Mouse (Mus musculus): ENCODE data around the gene Srp54a.
"Not testable (repeated sequence)": the region's sequence is repeated elsewhere in the genome, so short reads cannot be mapped to it uniquely, and the experiment has no call there.

Gene Srp54a

DNA sequence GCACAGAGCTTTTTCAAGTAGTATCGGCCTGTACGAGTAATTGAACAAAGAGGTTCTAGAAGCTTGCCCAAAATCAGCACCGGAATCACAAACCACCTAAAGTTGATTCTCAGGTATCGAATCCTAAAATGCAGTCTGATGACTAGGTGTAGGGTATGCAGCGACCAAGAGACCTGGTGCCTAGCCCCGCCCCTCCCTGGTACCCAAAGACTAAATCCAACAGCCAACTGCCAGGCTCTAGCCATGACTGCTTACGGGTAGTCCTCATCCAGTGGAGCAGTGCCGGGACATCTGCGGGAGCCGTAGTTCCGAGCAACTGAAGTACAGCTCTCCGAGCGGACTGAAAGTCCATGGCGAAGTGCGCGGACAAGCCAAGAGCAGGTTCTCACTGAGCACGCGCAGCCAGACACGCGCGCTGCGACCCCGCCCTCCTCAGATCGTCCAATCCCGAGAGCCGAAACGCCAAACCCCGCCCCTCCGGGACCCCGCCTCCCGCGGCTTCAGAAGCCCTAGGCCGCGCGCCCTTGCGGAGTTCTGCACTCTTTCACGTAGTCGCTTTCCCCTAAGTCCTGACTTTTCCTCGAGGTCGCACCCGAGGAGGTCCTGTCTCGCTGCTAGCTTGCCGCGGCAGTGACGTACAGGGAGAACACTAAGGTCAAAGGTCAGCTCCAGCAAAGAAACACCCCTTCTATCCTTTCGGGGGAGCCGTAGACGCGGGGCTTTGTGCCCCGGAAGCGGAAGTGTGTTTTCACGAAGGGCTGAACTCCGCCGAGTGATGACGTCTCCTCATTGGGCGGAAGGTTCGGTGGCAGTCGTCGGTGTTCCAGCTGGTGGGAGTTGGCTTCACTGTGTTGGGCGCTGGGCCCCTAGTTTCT is at the start of gene Srp54a, which contains the start of gene 2700097O09Rik:
Gene Srp54a (plus strand): TSS at position 537 of the 875 bp plus-strand sequence.
Gene 2700097O09Rik (minus strand): TSS at position 385 of the 875 bp plus-strand sequence.
- not testable (repeated sequence) for DNase-seq (ENCODE audit: extremely low read depth, low read depth, low spot score)

DNA sequence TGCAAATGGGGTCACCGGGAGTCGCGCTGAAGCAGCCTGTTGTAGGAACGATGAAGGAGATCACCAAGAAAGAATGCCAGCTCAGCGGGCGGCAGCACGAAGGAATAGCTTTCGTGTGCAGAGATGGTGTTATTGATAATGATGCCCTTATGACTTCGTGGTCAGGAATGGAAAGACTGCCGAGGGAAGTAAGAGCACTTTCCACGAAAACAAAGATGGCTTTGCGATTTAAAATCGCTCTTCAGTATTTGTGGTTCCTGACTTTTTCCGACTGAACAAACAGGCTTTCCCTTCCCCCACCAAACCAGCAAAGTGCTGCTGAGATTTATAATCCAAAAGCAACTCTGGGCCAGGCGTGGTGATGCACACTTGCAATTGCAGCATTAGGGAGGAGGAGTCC is 39.1 kb upstream of the Srp54a start:
- no peak for DNase-seq (ENCODE audit: extremely low read depth, low read depth, low spot score)

DNA sequence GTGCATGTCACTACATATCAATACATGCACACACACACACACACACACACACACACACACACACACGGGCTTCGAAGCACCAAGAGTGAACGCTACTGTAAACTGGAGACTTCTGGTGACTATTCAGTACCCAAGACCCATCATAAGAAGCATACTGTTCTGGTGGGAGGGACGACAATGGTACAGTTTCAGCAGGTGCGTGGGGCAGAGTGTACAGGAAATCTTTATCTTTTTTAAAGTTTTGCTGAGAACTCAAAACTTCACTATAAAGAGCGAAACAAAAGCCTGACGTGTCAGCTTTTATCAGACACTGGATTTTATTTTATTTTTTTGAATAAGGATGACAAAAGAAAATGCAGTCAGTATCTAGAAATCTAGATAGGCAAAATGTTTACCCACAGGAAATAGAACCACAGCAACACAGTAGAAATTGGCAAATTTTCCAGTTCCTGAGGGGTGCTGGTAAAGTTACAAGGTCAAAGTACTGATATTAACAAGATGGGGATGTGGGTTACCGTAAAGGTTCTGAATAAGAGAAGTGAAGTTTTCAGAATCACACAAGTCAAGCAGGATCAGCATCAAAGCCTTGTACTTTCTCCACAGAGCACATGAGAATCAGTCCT is 30.2 kb upstream of the Srp54a start:
- DNase-seq (ENCODE audit: extremely low read depth, low read depth, low spot score): no peak

DNA sequence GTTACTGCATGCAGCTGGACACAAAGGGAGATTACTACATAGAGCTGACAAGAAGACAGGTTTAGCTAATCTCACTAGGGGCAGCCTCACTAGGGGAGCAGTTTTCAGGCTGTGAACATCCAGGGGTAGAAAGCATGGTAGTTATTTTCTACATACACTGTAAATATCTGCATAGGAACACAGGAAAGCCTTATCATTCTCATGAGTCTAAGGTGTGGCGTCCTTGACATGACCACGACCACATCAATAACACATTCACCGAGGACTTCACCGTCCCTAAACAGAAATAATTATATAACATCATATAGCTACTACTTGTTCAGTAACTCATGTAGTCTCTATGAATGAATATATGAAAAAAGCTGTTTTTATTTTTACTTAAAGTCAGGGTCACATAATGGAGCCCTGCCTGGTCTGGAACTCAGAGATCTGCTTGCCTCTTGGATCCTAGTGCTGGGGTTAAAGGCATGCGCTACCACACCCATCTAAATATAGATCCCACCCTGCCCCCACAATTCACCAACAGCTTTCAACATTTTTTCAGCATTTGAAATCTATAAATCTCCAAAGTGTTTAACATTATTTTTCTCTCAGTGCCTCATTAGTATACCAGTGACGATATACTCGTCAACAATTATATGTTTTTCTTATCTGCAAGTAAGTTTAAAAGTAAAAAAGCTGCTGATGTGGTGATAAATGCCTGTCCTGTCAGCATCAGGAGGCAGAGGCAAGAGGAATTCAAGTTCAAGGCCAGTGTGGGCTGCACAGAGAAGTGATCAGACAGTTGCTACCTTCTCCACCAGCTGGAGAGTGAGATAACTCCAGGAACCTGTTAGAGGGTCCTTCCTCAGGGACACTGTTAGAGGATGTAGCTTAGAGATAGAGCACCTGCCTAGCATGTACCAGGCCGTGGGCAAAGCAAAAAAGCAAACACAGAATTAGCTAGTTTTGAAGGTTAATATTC is 28.6 kb upstream of the Srp54a start:
- no peak for DNase-seq (ENCODE audit: extremely low read depth, low read depth, low spot score)

DNA sequence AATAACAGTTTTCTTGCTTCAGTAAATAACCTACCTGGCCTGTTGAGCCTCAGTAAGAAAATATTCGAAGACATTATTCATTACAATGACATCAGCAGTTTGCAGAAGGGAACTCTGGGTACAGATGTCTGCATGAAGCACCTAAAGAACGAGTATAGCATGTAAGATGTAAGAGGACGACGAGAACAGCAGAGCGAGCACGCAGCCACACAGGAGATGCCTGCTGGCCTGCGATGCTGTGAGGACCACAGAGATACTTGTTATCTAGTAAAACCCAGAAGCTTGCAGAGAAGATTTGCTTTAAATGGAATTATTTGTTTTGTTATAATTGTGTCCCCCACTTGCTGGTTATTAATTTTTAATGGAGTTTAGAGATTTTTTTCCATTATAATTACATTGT is 26.8 kb upstream of the Srp54a start:
- no peak for DNase-seq (ENCODE audit: extremely low read depth, low read depth, low spot score)

DNA sequence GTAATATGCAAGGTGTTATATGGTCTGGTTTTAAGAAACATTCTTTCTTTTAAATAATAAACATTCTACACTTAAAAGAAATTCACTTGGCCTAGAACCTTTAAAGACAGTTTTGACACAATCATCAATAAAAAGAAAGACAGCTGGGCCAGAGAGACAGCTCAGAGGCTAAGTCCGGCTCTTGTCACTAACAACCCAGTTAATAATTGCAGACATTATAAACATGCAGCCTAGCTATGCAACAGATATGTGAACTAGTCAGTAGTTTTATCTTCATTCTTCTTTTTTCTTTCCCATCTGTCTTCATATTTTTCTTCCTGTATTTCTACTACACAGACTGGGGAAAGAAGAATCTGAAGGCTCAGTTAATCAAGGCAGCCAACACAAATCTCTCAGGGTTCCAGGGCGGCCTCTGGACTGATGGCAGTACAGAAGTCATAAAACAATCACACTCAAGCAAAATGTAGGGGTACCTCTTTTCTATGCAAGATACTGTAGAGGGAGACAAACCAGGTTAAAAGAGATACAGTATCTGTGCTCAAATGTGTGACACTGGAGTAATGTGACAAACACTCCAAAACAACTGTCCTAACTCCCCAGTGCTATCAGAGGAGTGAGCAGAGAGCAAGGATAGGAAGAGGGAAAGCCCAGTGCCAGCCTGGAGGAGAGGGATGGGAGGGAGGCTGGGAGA is 25.4 kb upstream of the Srp54a start:
- DNase-seq (ENCODE audit: extremely low read depth, low read depth, low spot score): no peak

DNA sequence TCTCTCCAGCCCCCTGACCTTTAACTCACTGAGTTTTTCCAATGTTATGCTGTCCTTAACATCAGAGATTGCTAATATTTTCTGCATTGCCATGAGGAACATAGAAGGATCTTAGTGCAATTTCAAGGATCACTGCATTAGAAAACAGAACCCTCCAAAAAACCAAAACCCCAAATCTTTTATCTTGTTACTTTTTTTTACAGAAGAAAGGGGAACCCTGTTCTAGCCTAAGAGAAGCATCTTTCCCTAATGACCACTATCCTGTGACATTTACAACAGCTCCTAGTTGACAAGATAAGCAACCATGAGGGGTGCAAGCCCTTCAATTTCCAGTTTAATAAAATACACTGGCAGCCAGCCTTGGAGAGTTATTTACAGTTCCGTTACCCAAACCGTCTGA is 23.4 kb upstream of the Srp54a start:
- no peak for DNase-seq (ENCODE audit: extremely low read depth, low read depth, low spot score)

DNA sequence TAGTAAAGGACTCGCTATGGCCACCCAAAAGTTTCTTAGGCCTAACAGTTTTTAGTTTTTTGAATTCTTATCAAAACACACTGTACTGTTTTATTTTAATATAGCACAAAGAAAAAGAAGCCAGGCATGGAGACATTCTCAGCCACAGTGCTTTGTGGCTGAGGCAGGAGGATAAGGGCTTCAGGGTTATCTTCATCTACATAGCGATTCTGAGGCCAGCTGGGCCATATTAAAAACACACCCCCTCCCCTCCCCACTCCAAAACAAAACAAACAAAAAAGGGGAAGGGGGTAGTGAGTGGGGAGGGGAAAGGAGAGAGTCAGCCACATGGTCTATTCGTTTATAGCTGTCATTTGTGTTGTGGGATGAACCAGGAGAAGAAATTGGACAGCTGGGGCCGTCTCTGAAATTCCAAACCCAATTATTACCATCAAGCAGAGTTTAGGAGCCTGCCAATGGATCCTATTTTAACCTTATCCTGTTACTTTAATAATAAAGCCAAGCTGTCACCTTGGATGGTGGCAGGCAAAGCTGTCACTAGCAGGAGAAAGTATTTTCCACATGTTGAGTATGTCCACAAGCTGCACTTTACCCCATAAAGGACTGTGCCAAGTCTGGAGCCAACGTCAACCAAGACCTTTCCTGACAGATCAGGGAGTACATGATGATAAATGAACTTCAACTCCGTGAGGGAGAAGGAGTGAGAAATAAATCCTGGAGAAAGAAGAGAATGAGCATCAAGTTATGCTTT is 21.0 kb upstream of the Srp54a start:
- DNase-seq (ENCODE audit: extremely low read depth, low read depth, low spot score): no peak

DNA sequence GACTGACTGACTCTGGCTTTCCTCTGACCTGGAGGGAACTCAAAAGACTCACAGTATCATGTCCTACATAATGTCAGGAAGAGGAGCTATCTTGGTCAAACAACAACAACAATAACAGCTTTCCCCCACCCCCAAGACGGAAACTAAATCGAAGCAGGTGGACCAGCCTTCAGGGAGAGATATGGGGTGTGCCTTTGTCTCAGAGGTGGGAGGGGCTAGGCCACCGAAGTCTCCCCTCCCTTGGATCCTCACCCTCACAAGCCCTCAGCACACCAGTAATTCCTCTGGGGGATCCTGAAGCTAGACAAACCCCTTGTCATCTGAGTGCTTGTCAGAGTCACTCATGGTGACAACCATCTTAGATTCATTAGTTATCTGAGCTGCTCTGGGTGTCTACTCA is 20.2 kb upstream of the Srp54a start:
- no peak for DNase-seq (ENCODE audit: extremely low read depth, low read depth, low spot score)

DNA sequence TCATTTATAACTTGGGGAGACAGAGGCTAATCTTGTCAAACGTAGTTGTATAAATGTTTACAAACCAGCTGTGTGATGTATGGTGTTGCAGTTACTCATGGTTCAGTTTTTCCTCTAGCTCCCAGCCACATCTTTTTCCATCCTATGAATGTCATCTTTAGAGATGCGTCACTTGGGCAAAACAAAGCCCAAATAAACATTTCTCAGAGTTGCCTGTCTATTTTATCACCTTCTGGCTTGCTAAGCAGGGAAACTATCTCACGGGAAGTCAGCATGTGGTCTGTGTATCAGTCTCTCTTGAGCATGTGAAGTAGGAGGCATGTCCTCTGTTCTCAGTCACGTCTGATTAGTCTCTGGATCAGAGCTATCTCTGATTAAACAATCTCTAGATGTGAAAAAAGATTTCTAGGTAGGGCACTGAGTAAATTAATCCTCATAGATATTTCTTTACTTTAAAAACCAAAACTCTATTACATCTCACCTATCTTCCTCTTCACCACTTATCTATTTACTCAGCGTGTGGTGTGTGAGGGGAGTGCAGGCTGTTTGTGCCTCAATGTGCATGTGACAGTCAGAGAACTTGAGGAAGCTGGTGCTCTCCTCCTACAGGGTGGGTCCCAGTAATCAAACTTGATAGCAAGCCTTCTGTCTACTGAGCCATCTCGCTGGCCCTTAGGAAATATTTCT is 19.7 kb upstream of the Srp54a start:
- DNase-seq (ENCODE audit: extremely low read depth, low read depth, low spot score): no peak

DNA sequence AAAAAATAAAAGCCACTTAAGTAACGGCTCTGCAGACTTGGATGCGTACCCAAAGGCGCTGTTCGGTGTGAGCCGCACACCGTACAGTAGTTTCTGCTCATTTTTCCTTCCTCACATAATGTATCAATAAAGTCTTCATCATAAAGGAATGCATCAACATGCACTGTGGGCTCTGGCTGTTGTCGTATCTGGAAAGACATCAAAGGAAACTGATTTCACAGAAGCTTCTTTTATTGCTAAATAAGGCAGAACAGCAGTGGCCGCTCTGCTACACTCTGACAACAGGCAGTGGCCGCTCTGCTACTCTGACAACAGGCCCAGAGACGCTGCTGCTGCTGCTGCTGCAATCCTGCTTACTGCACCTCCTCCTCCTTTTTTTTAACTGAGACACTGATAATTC is 19.1 kb upstream of the Srp54a start:
- no peak for DNase-seq (ENCODE audit: extremely low read depth, low read depth, low spot score)

DNA sequence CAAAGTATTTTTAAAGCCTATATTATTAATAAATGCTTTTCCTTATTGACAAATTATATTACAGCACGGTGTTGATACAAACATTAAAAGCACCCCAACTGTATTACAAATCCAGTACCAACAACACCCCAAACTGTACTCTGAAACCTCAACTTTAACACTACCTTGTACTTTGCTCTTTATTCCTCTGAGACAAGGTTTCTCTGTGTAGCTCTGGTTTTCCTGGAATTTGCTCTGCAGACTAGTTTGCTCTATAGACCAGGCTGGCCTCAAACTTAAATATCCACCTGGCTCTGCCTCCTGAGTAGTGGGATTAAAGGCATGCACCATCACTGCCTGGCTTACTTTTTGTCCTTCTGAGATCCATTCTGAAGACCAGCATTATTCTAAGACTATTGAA is 17.9 kb upstream of the Srp54a start:
- DNase-seq (ENCODE audit: extremely low read depth, low read depth, low spot score): no peak

DNA sequence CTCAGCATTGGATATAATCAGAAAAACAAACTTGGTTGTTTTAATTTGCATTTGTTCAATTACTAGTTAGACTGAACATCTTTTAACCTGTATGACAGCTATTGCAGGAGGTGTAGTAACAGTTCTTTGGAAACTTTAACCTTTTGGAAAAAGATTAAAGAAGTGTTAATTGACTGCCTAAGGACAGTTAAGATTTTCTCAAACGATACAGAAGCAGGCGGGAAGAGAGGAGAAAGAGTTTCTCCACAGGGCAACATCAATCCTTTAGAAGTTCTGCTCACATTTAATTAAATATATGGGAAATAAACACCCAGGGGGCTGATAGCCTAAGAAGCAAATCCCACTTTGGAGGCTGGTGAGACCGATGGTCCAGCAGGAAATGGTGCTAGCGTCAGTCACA is 7.6 kb upstream of the Srp54a start:
- DNase-seq (ENCODE audit: extremely low read depth, low read depth, low spot score): peak; percentile 61

DNA sequence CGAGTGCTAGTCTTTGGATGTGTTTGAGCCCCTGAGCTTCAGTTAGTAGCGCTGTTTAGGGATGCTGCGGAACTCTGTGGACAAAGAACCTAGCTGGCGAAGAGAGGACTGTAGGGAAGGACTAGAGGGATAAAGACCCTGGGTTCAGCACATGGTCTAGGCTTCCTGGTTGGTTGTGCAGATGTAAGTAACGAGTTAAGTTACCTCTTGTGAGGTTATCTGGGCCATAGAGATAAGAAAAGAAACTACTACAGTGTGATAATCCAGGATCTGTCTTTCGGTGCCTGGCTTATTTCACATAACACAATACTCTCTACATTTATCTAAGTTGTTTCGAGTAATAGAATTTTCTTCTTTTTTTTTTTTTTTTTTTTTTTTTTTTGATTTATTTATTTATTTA is 6.4 kb upstream of the Srp54a start:
- no peak for DNase-seq (ENCODE audit: extremely low read depth, low read depth, low spot score)

DNA sequence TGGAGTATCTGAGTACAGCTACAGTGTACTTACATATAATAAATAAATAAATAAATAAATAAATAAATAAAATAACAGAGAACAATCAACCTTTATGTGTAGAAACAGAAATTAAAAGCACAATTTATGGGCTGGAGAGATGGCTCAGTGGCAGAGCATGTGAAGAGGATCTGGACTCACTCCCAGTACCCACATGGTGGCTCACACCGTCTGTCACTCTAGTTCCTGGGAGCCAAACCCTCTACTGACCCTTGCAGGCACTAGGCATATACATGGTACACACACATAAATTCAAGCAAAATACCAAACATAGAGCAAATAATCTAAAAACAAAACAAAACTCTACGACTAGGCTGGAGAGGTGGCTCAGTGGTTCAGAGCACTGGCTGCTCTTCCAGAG is 4.8 kb upstream of the Srp54a start:
- DNase-seq (ENCODE audit: extremely low read depth, low read depth, low spot score): no peak

DNA sequence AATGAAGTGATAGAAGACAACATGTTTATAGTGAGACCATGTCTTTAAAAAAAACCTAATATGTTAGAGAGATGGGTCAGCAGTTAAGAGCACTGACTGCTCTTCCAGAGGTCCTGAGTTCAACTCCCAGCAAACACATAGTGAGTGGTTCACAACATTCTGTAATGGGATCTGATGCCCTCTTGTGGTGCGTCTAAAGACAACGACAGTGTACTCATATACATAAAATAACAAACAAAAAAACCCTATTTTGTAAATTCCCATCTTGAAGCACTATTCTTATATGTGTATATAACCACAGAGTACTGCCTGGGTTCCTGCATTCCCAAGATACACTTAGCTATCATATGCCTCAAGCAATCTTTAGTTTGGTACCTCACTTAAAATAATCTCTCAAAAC is 1.4 kb upstream of the Srp54a start:
- DNase-seq (ENCODE audit: extremely low read depth, low read depth, low spot score): not testable (repeated sequence)

DNA sequence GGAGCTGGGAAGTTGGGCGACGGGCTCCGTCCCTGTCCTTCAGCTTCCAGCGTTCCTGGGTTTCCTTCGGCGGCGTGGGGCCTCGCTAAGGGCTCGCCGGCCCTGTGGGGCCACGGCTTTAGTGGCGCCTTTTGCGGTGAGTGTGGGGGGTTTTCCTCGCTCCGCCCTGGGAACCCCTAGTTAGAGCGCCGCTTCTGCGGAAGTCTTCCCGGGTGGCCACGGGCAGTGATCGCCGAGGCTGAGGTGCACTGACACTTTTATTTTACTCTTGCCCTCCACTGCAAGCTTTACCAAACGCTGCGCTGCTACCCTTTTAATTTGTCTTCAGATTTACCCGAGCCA is 510 bp downstream of the Srp54a start:
- DNase-seq (ENCODE audit: extremely low read depth, low read depth, low spot score): not testable (repeated sequence)

DNA sequence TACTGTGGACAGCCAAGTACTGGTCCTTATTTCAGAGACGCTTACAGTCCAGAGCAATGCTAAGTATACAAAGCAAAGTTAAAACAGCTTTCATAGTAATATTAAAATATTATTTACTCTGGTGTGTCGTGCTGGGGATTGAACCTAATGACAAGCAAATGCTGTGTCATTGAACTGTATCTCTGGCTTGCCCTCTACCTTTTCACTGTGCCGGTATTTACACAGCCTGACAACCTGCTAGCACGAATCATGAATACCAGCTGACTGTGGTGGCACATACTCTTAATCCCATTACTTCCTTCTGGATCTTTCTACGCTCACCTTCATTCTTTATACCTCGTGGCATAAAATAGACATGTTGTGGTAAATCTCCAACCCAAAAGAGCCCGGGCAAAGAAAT is 12.1 kb downstream of the Srp54a start:
- DNase-seq (ENCODE audit: extremely low read depth, low read depth, low spot score): not testable (repeated sequence)

DNA sequence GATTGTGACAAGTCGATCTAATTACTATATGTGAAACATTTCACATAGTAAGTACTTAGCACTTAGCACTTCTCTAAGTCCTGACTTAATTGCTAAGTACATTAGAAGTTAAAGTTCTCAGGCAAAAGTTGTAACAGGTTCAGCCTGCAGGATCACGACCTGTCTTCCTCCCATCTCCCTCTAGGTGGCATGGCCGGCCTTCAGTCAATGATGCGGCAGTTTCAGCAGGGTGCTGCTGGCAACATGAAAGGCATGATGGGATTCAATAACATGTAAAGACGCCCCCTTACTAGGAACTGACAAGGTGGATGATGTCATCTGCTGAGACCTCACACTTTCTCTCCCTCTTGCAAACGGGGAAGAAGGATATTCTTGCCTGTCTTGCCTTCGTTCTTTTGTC is 32.6 kb downstream of the Srp54a start:
- DNase-seq (ENCODE audit: extremely low read depth, low read depth, low spot score): not testable (repeated sequence)

All from fat pad, adult 2 months (tissue).